Mouse (Mus musculus) lung, postnatal 4 days (tissue): ENCODE results near the gene Ap2a2.
A peak's percentile ranks its signal among the peaks of the same experiment; 100 is the strongest.
"Not testable (repeated sequence)": the region's sequence is repeated elsewhere in the genome, so short reads cannot be mapped to it uniquely, and the experiment has no call there.

Source experiments
- DNase-seq, 2 experiments: peaks; one replicate each; pipeline ENCODE4 v3.0.0; 2021

The Ap2a2 gene

DNA sequence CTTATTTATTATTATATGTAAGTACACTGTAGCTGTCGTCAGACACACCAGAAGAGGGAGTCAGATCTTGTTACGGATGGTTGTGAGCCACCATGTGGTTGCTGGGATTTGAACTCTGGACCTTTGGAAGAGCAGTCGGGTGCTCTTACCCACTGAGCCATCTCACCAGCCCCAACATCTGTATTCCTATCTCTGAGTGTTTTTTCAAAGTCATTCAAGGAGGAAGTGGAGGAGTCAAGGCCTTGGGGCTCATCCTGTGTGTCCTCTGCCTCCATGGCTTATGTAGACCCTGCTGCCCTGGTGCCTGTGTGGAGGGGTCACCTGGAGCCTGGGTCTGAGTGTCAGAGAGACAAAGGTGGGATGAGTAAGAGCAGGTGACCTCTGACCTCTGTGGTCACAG, 107.1 kb downstream of the Ap2a2 start:
- DNase-seq: not testable (repeated sequence)

GRCm38 (mm10) chr7:141670999-141671398, 109.0 kb downstream of the Ap2a2 start:
- peak in 1 of 2 experiments; percentile 44 for DNase-seq

DNA sequence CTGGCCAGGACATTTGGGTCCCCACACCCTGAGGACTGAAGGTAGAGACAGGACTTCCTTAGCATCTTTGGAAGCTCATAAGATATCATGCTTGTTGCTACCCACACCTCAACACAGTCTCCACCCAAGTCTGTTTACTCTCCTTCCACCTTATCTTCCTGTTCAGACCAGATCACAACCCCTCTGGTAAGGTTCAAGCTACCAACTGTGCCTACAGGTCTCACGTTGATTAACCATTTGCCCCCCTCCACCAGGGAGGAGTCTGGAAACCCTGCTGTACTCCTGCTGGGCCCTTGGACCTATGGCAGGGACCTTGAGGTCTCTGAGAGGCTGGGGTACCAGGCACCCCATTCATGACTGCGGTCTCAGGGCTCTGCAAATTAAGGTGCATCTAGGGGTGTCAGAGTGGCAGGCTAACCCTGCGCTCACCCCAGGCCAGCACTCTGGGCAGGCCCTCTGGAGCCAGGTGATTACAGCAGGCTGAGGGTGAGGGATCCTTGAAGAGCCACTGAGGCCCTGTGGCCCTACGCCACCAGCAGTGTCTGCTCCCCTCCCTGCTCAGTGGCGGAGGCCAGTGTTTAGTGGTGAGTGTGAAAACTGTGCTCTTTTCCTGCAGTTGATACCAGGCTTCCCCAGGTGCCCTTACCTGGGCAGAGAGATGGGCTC, 109.8 kb downstream of the Ap2a2 start:
- DNase-seq: no peak

DNA sequence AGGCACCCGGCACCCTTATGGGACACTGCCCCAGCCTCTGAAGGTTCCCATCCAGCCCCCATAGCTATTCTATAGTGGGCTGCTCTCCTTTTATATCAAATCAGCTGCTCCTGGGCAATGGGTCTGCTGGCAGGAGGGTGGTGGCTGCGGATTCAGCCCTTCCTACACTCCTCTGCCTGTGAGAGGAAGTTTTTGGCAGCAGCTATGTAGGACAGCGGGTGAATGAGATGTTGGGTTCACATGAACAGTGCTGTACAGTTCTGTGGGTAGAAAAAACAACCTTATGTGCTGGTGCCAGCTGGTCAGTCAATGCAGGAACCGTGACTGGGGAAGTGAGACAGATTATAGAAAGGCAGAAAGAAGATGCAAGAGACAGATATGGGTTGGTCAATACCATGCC, 116.9 kb downstream of the Ap2a2 start:
- no peak for DNase-seq
